Mouse (Mus musculus): ENCODE measurements around the gene Fscn2.

Gene Fscn2

DNA sequence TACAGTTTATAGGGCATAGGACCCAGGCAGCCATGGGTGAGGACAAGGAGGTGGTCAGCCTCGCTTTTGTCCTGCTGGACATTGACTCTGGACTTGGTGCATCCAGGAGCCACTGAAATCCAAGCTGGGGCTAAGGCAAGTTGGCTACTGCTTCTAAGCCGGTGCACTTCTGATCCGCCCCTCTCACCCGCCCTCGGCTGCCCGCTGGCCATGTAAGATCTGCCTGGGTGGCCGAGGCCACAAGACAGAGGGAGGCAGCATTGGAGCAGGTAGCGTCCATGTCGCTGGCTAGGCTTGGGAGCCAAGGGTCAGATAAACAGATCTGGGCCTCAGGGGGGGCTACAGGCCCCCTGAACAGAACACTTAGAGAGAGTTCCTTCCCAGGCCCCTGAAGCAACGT lies at the start of gene Fscn2:
Fscn2 (plus strand) TSS at position 240 of the 400 bp plus-strand sequence.
- no peak for DNase-seq (ENCODE audit: low spot score)

GRCm38 (mm10) chr11:120311561-120311960 lies 49.8 kb upstream of the Fscn2 start:
- no peak for DNase-seq (ENCODE audit: low spot score)

DNA sequence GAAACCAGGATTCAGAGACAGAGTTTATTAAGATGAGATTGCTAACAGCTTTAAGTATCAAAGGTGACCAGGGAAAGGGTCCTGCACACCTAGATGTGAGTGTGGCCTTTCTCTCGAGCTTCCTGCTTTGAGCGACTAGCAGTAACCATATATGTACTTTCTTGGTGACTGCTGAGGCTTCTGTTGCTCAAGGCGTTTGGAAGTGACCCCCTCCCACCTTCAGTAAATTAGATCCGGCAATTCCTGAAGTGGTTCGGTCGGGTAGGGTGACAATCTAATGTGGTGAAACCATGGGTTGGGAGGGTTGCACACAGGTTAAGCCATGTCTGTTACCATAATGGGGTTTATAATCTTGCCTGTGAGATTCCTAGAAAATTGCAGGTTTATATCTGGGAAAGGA lies 49.3 kb upstream of the Fscn2 start:
- DNase-seq (ENCODE audit: low spot score): no peak

GRCm38 (mm10) chr11:120313906-120314685 lies 47.2 kb upstream of the Fscn2 start:
- DNase-seq (ENCODE audit: low spot score): no peak

- no peak for DNase-seq (ENCODE audit: low spot score)
Observed at GRCm38 (mm10) chr11:120314721-120315415, 46.5 kb upstream of the Fscn2 start.

DNA sequence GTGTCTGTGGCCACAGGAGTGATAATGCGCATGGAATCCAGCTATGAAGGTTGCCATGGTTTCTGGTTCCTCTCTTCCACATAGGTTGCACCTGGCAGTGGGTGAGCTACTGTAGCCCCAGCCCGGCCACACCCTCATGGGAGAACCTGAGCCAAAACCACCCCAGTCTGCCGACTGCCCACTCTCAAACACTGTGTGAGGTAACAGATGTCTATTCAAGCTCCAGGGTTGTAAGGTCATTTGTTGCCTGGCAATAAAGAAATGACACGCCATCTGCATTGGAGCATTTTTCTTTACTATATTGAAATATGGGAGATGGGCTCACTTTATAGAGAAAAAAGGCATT lies 45.9 kb upstream of the Fscn2 start:
- DNase-seq (ENCODE audit: low spot score): peak; percentile 55

GRCm38 (mm10) chr11:120315832-120316689 lies 45.3 kb upstream of the Fscn2 start:
- peak; percentile 95 for DNase-seq (ENCODE audit: low spot score)

DNA sequence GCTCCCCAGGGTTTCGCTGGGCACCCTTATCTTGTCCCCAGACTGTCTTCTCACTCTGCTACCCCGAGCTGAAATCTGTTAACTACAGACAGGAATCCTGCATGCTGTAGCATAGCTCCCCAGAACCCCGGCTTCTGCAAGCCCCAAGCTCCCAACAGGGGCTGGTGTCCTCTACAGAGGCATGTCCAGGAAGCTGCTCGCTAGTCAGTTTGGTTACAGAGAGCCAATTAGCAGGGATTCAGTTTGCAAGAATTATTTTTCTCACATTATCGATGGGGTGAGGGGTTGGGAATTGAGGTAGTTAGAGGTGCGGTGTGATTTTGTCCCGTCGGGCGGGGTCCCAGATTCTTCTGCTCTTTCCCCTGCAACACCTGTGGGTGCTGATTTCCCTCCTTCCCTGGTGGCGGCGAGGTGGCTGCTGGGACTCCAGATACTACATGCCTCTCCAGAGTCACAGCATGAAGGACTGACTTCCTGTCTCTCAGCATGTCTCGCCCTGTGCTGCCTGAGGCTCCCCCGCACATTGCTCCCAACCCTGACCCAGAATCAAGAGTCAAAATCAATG lies 44.6 kb upstream of the Fscn2 start:
- no peak for DNase-seq (ENCODE audit: low spot score)

DNA sequence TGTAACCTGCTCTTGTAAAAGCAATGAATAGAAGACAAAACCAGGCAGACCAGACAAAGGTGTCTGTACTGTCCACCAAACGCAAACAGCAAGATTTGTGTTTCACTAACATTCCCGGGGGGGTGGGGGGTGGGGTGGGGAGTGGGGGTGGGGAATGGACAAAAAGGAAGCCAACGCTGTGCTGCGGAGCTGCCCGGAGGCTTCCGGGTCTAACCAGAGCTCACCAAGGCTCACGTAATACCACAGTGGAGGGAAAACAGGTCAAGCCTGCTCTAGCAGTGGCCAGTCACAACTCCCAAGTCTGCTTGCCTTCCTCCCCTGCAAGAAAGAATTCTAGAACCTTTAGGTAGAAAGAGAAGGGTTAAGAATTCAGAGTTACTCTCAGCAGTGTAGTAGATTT lies 43.9 kb upstream of the Fscn2 start:
- no peak for DNase-seq (ENCODE audit: low spot score)

DNA sequence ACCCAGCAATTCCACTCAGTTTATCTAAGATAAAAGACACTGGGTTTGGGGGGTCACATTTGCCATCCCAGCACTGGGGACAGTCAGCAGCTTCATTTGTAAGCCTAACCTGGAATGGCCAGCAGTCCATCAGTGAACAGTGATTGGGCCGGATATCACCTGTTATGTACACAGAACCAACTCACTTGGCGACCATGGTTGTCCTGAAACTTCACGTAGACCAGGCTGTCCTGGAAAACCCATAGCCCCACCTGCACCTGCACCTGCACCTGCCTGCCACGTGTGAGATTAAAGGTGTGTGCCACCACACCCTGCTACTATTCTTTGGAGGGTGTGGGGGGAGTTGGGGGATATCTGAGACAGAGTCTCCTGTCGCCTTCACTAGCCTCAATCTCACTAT lies 42.0 kb upstream of the Fscn2 start:
- peak; percentile 2 for DNase-seq (ENCODE audit: low spot score)

- peak; percentile 2 for DNase-seq (ENCODE audit: low spot score)
Observed at GRCm38 (mm10) chr11:120320156-120320555, 41.2 kb upstream of the Fscn2 start.

GRCm38 (mm10) chr11:120335431-120336021 lies 25.8 kb upstream of the Fscn2 start:
- DNase-seq (ENCODE audit: low spot score): peak; percentile 2

- DNase-seq (ENCODE audit: low spot score): peak; percentile 1
Observed at GRCm38 (mm10) chr11:120337447-120337846, 23.9 kb upstream of the Fscn2 start.

GRCm38 (mm10) chr11:120338786-120339185 lies 22.5 kb upstream of the Fscn2 start:
- peak; percentile 1 for DNase-seq (ENCODE audit: low spot score)

GRCm38 (mm10) chr11:120339978-120340513 lies 21.3 kb upstream of the Fscn2 start:
- DNase-seq (ENCODE audit: low spot score): peak; percentile 1

DNA sequence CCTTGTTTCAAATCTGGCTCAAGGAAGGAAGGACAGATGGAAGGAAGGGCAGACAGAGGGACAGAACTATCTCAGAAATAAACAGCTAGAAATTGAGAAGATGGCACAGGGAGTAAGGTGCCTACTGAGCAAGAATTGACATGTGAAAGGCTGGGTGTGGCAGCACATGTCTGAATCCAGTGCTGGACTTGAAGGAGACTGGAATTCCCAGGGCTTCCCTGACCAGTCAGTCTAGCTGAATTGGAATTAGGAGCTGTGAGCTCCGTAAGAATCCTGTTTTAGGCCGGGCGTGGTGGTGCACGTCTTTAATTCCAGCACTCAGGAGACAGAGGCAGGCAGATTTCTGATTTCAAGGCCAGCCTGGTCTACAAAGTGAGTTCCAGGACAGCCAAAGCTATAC lies 19.7 kb upstream of the Fscn2 start:
- DNase-seq (ENCODE audit: low spot score): peak; percentile 1

GRCm38 (mm10) chr11:120342656-120343160 lies 18.6 kb upstream of the Fscn2 start:
- DNase-seq (ENCODE audit: low spot score): peak; percentile 2

- peak; percentile 4 for DNase-seq (ENCODE audit: low spot score)
Observed at GRCm38 (mm10) chr11:120343519-120344309, 17.6 kb upstream of the Fscn2 start.

- peak; percentile 4 for DNase-seq (ENCODE audit: low spot score)
Observed at GRCm38 (mm10) chr11:120344310-120344920, 16.9 kb upstream of the Fscn2 start.

DNA sequence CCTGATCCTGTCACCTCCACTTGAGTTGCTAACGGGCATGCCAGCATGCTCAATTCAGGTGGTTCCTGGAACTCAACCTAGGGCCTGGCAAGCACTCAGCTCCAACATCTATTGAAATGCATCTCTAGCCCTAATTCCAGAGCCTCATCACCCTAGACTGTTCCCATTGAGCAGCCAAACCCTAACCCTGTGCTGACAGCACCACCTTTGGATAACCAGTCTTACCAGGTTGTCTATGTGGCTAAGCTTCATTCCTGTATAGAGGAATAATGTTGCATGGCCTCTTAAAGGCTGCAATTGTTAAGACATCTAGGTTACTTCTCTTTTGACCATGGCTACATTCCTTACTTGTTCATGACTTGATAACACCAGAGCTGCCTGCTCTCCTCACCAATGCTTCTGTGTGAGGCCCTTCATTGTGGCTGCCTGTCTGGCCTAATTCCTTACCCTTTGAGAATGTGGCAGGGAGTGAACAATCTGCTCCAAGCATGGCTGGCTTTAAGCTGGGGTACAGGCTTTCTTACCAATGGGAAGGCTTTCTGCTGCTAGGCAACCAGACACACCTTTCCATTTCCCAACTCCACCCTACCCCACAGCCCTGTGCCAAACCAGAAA lies 16.2 kb upstream of the Fscn2 start:
- peak; percentile 7 for DNase-seq (ENCODE audit: low spot score)

All from layer of hippocampus, adult 11-12 months (tissue).